Mouse (Mus musculus): ENCODE measurements at regions not wholly inside any gene's neighbourhood (a gene's known extent, or its start where the extent isn't known, plus 50 kb on each side); places are given as distances from the start of the nearest gene placed in this dataset.

DNA sequence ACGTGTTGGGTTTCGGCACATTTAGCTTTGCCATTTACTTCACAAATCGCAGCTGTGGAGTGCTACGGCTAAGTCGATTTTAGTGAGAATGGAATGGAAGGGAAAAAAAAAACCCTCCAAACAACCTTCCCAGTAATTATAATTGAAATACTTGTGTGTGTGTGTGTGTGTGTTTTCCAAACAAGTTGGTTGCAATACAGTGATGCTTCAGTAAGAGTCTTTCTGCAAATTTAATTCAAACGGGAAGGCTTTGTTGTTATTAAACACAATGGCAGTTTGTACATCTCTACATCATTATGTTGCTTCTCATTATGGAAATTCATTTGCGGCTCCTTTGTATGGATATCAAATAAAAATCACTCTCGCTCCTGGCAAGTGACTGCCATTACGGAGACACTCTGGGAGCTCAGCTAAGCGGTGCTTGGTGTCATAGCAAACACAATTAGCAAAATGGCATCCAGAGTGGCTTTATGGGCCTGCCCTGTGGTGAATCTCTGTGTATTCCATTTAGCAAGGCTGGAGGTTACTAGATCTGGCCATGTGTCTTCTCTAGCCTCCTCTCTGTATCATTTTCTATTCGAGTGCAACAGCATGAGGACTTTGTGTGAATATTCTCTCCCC is 165.4 kb upstream of the Kif2a start:
- H3K9me3 ChIP-seq (replicated peaks): no peaks in the 10 kb centered on the region
- H3K27ac ChIP-seq: no peak overlapping the region
- whole genome bisulfite sequencing: 72% methylated on average over 11 of the region's 11 CpGs
- H3K4me2 ChIP-seq (replicated peaks): no peak overlapping the region
- no peak overlapping the region for H3K4me3 ChIP-seq
- H3K36me3 ChIP-seq: no peaks in the 10 kb centered on the region
- no peaks in the 10 kb centered on the region for H3K4me1 ChIP-seq
- no peaks in the 10 kb centered on the region for H3K27me3 ChIP-seq
- no peak overlapping the region for H3K9ac ChIP-seq
- no peak for ATAC-seq (ENCODE audit: low FRiP score)

DNA sequence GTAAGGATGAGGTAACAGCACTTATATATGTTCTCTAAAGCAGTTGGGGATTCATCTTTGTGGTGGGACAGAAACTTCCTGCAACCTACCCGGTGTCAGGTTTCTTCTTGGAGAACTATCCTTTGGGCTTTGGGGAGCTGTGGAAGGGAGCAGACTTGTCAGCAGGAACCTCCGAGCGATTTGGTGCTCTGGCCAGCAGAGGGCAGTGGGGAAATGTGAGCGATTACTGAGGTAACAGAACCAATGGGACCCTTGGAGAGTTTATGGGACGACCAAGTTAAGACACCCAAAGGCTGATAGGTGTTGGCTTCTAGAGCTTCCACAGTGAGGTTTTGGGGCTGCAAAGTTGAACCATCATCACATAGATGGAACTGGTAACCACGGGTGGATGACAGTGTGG is 160.6 kb upstream of the Kif2a start:
- 19% methylated on average over 6 of the region's 6 CpGs for WGBS
- no peaks in the 10 kb centered on the region for H3K36me3 ChIP-seq
- no peak overlapping the region for H3K4me2 ChIP-seq (replicated peaks)
- H3K4me3 ChIP-seq: no peak overlapping the region
- H3K4me1 ChIP-seq: no peaks in the 10 kb centered on the region
- no peak overlapping the region for H3K27ac ChIP-seq
- ATAC-seq (ENCODE audit: low FRiP score): no peak
- no peaks in the 10 kb centered on the region for H3K9me3 ChIP-seq (replicated peaks)
- H3K9ac ChIP-seq: no peak overlapping the region
- no peaks in the 10 kb centered on the region for H3K27me3 ChIP-seq

DNA sequence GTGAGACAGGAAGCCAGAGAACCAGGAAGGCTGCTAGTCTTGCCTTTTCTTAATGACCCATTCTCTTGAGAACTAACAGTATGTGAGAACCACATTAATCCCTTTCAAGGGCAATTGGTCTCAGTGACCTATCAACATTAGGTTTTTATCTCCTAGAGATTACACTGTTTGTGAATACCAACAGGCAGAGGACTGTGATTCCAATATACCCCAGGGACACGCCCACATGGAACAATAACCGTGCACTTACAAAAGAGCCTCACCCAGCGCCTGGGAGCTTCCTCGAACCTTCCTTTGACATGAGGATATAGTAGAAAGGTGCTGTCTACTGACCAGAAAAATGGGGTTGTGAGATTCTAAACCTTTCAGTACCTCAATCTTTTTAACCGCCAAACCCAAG is 157.6 kb upstream of the Kif2a start:
- Histone ChIP-seq H3K27ac (no peak overlapping the region), H3K9me3 (replicated peaks) (no peaks in the 10 kb centered on the region), H3K27me3 (no peaks in the 10 kb centered on the region), H3K4me2 (replicated peaks) (no peak overlapping the region), H3K36me3 (no peaks in the 10 kb centered on the region), H3K4me1 (no peaks in the 10 kb centered on the region), H3K4me3 (no peak overlapping the region), H3K9ac (no peak overlapping the region)
- no peak for ATAC-seq (ENCODE audit: low FRiP score)
- 77% methylated on average over 5 of the region's 5 CpGs for WGBS

DNA sequence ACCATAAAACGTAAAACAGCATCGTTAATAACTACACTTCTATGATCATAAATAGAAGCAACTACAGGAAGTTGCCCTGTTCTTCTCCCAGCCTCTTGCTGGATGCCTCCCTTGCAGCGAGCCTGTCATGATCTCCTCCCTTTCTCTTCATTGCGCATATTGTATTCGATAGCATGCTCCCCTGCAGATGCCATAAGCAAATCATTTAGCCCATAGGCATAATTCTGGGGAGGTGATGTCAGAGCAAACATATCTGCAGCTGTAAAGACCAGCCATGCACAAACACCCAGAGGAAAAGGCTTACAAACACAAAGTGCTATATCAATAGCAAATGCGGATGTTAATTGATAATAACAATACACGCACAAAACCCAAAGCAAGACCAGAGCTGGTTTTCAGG is 155.7 kb upstream of the Kif2a start:
- H3K27me3 ChIP-seq: no peaks in the 10 kb centered on the region
- no peak overlapping the region for H3K9ac ChIP-seq
- 89% methylated on average over 7 of the region's 7 CpGs for WGBS
- H3K4me1 ChIP-seq: no peaks in the 10 kb centered on the region
- H3K36me3 ChIP-seq: no peaks in the 10 kb centered on the region
- no peak overlapping the region for H3K4me3 ChIP-seq
- H3K4me2 ChIP-seq (replicated peaks): no peak overlapping the region
- ATAC-seq (ENCODE audit: low FRiP score): no peak
- H3K27ac ChIP-seq: no peak overlapping the region
- no peaks in the 10 kb centered on the region for H3K9me3 ChIP-seq (replicated peaks)

DNA sequence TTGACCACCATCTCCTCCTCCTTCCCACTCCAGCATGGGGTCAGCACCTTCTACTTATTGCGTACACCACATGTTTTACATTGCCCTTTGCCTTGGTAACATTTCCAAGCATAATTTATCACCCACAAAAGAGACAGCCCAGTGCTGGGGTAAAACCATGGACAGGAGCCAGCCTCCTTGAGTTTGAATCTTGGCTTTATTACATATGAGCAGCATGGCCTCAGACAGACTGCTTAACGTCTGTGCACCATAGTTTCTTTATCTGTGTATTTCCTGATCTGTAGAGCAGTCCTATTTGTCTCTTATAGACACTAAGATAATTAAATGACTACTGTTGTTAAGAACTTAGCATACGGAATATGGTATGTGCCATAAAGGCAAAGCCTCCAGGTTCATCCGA is 154.0 kb upstream of the Kif2a start:
- H3K4me3 ChIP-seq: no peak overlapping the region
- H3K4me1 ChIP-seq: no peaks in the 10 kb centered on the region
- no peak overlapping the region for H3K27ac ChIP-seq
- H3K4me2 ChIP-seq (replicated peaks): no peak overlapping the region
- H3K9me3 ChIP-seq (replicated peaks): no peaks in the 10 kb centered on the region
- no peak for ATAC-seq (ENCODE audit: low FRiP score)
- no peak overlapping the region for H3K9ac ChIP-seq
- no peaks in the 10 kb centered on the region for H3K36me3 ChIP-seq
- H3K27me3 ChIP-seq: no peaks in the 10 kb centered on the region
- WGBS: 86% methylated on average over 4 of the region's 4 CpGs

DNA sequence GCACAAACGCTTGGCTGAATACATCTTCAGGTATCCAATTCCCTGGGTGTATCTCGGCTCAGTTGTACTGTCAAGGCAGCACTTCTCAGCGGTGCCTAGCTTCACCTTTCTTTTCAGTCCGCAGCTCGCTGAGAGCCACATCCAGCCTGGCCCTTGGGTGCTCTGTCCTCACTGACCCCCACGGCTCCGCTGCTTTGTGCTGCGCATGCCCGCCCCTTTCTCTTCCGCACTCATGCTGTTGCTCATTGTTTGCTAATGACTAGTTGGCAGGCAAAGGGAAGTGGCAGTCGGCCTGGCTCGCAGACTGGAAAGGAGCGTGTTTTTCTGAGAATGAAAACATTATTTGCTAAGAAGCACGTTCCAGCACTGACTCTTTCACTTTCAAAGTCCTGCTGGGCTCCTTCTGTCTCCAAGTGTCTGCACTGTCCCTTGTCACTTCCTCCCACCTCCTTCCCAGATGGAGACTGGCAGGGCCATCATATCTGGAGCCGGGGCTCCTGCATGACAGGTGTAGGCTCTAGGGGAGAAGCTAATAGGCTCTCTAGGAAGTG is 146.7 kb upstream of the Kif2a start:
- WGBS: 6% methylated on average over 15 of the region's 15 CpGs
- peak overlapping the region; percentile 29 for H3K4me3 ChIP-seq
- H3K4me2 ChIP-seq (replicated peaks): peak overlapping the region; percentile 59
- peak overlapping the region; percentile 52 for H3K27ac ChIP-seq
- peak; percentile 76 for ATAC-seq (ENCODE audit: low FRiP score)
- peak overlapping the region; percentile 6; the same call in 1 of the 2 replicates for H3K9ac ChIP-seq
- no peaks in the 10 kb centered on the region for H3K9me3 ChIP-seq (replicated peaks)
- H3K36me3 ChIP-seq: no peaks in the 10 kb centered on the region
- peaks cover 5% of the 10 kb centered on the region; the same call in 1 of the 2 replicates for H3K27me3 ChIP-seq
- H3K4me1 ChIP-seq: peaks cover 13% of the 10 kb centered on the region

DNA sequence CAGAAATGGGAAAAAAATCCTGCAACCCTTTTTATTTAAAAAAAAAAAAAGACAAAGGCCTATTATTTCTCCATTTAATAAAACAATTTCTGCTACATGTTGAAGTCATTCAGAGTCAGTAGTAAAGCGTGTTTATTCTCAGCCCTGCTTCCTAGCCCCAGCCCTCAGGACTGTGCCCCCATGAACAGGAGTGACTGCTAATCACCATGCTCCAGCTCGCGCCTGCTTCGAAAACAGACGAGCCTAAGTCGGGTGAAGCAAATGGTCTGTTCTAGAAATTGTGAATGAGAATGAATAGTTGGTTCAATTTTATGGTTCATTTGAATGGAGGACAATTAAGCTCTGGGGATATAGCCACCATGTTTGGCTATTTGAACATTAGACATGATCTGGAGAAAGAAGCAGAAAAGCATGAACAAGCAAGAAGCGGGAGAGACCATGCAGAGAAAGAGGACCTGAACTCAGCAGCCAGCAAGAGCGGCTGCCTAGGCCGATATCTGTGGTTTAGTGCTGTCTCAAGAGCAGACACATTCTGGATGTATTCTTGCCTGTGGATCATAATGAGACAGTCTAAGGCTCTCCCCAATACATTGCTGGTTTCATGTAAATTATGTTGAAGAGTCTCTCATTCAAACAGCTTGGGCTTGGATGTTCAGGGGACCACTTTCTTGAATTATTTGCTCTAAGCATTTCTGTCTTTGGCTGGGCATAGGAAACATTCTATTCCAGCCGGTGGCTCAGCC is 146.1 kb upstream of the Kif2a start:
- peak overlapping the region; percentile 52 for H3K27ac ChIP-seq
- WGBS: 41% methylated on average over 10 of the region's 10 CpGs
- peak; percentile 66 for ATAC-seq (ENCODE audit: low FRiP score)
- peak overlapping the region; percentile 59 for H3K4me2 ChIP-seq (replicated peaks)
- H3K4me1 ChIP-seq: peaks cover 13% of the 10 kb centered on the region
- H3K36me3 ChIP-seq: no peaks in the 10 kb centered on the region
- no peaks in the 10 kb centered on the region for H3K9me3 ChIP-seq (replicated peaks)
- H3K4me3 ChIP-seq: peak overlapping the region; percentile 29
- peaks cover 5% of the 10 kb centered on the region; the same call in 1 of the 2 replicates for H3K27me3 ChIP-seq
- peak overlapping the region; percentile 6; the same call in 1 of the 2 replicates for H3K9ac ChIP-seq

DNA sequence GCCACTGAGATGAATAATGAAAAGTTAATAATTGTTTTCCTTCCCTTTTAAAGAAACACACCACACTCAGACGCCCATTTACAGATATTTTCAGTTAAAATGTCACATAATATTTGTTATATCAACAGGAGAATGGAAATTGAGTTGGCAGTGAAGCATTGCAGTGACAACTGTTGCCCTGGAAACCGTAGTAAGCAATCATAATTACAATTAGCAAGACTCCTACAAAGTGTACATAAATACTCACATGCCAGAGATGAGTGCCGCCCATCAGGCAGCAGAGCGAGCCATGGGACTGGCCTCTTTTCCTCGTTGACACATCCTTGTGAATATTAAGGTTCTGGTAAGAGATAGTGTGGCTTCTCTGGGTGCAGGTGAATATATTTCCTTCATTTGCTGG is 129.6 kb upstream of the Kif2a start:
- ATAC-seq (ENCODE audit: low FRiP score): no peak
- H3K4me3 ChIP-seq: no peak overlapping the region

DNA sequence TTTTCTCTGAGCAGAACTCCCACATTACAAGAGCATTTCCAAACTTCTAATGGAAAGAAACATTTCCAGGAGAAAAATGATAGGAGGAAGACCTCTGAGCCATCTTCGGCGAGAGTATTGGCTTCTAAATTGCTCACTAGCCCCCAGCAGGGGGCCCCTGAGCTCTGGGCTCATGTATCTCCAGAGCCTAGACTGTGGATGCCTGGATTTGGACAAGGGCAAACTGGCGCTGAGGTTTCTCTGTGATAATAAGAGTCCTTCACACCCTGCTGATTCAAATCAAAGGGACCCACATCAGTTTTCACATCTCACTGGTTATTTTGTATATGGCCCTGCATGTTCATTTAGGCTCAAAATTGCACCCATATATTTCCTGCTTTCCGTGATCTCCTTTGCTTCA is 119.3 kb upstream of the Kif2a start:
- 45% methylated on average over 4 of the region's 4 CpGs for WGBS
- ATAC-seq (ENCODE audit: low FRiP score): no peak
- Histone ChIP-seq H3K36me3 (no peaks in the 10 kb centered on the region), H3K4me1 (no peaks in the 10 kb centered on the region), H3K27ac (no peak overlapping the region), H3K9me3 (replicated peaks) (no peaks in the 10 kb centered on the region), H3K4me2 (replicated peaks) (no peak overlapping the region), H3K9ac (no peak overlapping the region), H3K27me3 (no peaks in the 10 kb centered on the region), H3K4me3 (no peak overlapping the region)

More for the DNA sequence above, 129.6 kb upstream of the Kif2a start:
- H3K4me2 ChIP-seq (replicated peaks): no peak overlapping the region
- H3K9me3 ChIP-seq (replicated peaks): no peaks in the 10 kb centered on the region
- H3K36me3 ChIP-seq: no peaks in the 10 kb centered on the region
- H3K27me3 ChIP-seq: no peaks in the 10 kb centered on the region
- 85% methylated on average over 5 of the region's 5 CpGs for WGBS
- no peak overlapping the region for H3K9ac ChIP-seq
- no peak overlapping the region for H3K27ac ChIP-seq
- no peaks in the 10 kb centered on the region for H3K4me1 ChIP-seq

DNA sequence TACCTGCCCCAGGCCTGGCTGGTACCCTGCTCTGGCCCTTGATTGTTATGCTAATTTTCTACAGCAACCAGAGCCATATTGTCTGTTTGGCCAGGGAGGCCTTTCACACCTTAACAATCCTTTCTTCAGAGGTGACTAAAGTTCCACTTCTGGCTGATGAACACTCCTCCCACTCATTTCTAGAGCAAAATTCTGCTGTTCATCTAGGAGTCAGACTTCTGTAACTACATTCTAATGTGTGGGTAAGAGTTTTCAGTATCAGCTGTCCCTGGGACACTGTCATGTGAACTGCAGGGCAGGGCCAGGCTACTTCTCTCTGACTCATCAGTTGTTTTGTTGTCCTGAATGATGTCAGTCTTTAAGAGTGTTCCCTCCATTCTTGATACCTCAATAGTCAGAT is 112.2 kb upstream of the Kif2a start:
- no peak overlapping the region for H3K27ac ChIP-seq
- H3K9me3 ChIP-seq (replicated peaks): no peaks in the 10 kb centered on the region
- H3K4me2 ChIP-seq (replicated peaks): no peak overlapping the region
- H3K4me1 ChIP-seq: no peaks in the 10 kb centered on the region
- H3K27me3 ChIP-seq: no peaks in the 10 kb centered on the region
- no peak overlapping the region for H3K4me3 ChIP-seq
- H3K9ac ChIP-seq: no peak overlapping the region
- no peaks in the 10 kb centered on the region for H3K36me3 ChIP-seq
- no peak for ATAC-seq (ENCODE audit: low FRiP score)

DNA sequence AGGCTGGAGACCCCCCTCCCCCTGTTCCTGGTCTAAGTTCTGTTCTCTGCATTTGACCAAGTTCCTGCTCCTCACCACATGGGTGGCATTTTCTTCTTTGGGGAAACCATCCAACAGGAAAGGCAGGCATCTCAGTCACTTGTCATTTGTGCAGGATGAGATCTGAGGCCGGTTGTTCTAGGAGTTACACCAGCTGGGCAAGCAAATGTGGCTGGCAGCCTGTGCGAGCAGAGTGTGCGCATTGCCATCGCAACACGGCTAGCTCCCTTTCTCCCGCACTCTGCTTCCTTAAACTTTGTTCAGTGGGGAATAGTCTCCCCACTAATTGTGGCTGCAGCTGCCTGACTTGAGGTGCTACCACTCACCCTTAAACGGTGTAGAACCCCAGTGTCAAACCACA is 104.7 kb upstream of the Kif2a start:
- Histone ChIP-seq H3K4me3 (no peak overlapping the region), H3K36me3 (no peaks in the 10 kb centered on the region), H3K4me2 (replicated peaks) (no peak overlapping the region), H3K27me3 (no peaks in the 10 kb centered on the region), H3K9ac (no peak overlapping the region), H3K27ac (no peak overlapping the region), H3K4me1 (no peaks in the 10 kb centered on the region), H3K9me3 (replicated peaks) (no peaks in the 10 kb centered on the region)
- ATAC-seq (ENCODE audit: low FRiP score): no peak
- 90% methylated on average over 7 of the region's 7 CpGs for WGBS

DNA sequence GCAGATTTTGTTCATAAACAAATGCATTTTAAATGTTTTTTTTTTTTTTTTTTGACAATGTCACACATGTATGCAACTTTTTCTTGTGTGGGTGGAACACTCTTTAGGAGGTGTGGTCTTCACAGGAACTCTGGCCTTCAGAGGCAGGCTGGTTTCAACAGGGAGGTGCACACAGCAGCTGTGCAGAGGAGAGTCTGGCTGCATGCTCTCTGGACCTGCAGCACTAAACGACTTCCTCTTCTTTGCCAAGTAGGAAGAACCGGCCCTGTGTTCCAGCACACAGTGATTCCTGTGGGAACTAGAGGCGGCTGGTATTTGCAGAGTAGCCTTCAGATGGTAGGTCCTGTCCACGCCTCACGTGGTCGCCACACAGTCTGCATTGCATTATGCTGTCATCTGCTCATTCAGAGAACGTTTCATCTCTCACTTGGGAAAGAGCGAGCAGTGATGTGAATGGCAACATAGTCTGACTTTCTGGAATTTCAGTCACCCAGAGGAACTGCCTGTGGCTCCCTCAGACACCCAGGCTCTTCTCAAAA is 102.3 kb upstream of the Kif2a start:
- ATAC-seq (ENCODE audit: low FRiP score): no peak
- no peak overlapping the region for H3K9ac ChIP-seq
- H3K4me2 ChIP-seq (replicated peaks): no peak overlapping the region
- no peaks in the 10 kb centered on the region for H3K27me3 ChIP-seq
- WGBS: 65% methylated on average over 8 of the region's 8 CpGs
- H3K27ac ChIP-seq: no peak overlapping the region
- H3K4me3 ChIP-seq: no peak overlapping the region
- H3K4me1 ChIP-seq: no peaks in the 10 kb centered on the region
- H3K9me3 ChIP-seq (replicated peaks): no peaks in the 10 kb centered on the region
- H3K36me3 ChIP-seq: no peaks in the 10 kb centered on the region

Data from hindbrain, embryonic 12.5 days (tissue).